Mouse (Mus musculus) gastrocnemius, adult 8-10 months (tissue): Measurements from ENCODE around the gene Cntrob. TPM values are rescaled to one million over a fixed set of nuclear protein-coding genes. Genes with fewer than 3 reads are reported as not detected.
A peak's percentile ranks its signal among the peaks of the same experiment; 100 is the strongest.

Source experiments
- DNase-seq, 2 experiments: peaks; one replicate each; pipeline ENCODE4 v3.0.0; 2022; ENCODE audit warnings: low spot score in 2 of 2
- total RNA-seq, 4 experiments: library from RNA; stranded (reverse); gene quantifications; 2 replicates each; pipeline ENCODE4 v1.2.4; 2022

Gene Cntrob
- total RNA-seq, 4 experiments from 2014 or later = 0.72 to 1.5 (median 0.88) TPM

DNA sequence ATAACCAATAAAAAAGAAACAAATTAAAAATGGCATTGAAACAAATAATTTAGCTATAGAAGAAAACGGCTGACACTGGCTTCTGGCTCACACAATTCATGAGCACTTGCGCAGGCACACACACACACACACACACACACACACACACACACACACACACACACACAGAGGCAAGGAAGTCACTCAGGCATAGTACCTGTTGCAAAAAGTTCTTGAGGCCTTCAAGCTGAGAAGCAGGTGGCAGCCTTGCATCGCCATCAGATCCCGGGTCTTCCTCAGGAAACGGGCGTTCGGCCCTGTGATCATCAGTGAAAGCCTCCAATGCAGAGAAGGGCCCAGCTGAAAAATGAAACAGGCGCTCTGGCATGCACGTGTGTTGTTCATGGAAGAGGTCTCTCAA lies 18.3 kb downstream of the Cntrob start:
- no peak for DNase-seq

GRCm38 (mm10) chr11:69302817-69303216 lies 20.8 kb downstream of the Cntrob start:
- DNase-seq = no peak

GRCm38 (mm10) chr11:69298231-69298630 lies 25.3 kb downstream of the Cntrob start:
- DNase-seq = no peak

DNA sequence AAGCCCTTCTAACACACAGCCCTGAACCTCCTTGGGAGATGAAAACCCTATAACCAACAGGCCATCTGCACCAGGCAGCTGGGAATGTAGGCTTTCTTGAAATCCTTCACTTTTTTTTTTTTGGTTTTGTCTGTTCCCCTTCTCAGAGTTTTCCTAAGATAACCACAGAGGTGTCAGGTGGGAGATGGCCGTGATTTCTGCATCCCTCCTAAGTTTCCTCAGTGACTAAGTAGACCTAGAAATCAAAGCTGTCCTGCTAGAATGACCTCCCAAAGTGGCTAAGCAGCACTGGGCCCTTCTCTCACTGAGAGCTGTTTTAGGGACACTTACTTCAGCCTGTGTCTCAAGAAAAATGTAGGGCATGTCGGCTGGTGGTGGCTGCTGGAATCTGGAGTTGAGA lies 25.8 kb downstream of the Cntrob start:
- no peak for DNase-seq

- DNase-seq = no peak
These were observed 28.3 kb downstream of the Cntrob start for GRCm38 (mm10) chr11:69295286-69295685.

DNA sequence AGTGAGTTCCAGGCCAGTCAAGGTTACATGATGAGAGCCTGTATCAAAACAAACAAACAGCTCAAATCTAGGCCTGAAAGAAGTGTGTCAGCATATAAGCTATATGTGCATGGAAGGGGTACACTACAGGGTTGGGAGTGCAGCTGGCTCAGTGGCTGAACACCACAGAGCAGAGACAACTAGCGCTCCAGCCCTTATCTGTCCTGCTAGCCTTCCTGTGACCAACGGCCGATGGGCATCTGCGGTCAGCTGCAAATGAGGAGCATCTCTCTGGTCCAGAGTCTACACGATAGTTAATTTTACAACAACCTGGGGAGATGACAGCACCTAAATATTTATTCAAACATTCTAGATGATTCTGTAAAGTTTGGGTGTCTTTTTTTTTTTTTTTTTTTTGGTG lies 32.5 kb downstream of the Cntrob start:
- no peak for DNase-seq

DNA sequence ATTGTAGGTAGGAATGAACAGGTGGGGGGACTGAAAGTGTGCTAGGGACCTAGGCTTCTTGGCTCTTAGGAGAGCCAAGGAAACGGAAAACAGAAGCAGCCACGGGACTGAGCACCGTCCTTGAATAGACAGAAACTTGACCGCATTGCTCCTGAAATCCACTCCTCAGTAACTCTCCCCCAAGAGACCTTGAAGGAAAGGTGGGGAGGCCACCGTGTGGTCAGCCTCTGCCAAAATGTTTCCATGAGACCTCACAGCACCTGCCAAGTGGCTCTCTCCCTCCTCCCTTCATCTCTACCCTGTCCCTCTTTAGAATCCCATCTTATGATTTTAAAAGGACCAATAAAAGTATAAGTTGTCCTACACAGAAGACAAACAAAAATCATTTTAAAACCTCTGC lies 46.3 kb downstream of the Cntrob start:
- DNase-seq = no peak

DNA sequence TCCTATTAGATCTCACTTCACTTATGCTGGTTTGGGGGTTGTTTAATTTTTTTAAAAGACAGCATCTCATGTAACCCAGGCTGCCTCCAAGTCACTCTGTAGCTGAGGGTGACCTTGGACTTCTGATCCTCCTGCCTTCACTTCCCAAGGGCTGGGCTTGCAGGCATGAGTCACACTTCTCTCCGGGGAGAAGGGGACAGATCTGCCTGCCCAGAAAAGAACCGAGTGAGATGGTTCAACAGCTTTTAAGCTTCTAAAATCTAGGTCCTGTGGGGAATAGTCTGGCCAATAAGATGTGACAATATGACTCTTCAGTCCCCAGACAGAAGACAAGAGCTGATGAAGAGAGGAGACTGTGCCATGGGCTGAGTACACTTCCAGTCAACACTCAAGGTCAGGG lies 47.5 kb downstream of the Cntrob start:
- no peak for DNase-seq

DNA sequence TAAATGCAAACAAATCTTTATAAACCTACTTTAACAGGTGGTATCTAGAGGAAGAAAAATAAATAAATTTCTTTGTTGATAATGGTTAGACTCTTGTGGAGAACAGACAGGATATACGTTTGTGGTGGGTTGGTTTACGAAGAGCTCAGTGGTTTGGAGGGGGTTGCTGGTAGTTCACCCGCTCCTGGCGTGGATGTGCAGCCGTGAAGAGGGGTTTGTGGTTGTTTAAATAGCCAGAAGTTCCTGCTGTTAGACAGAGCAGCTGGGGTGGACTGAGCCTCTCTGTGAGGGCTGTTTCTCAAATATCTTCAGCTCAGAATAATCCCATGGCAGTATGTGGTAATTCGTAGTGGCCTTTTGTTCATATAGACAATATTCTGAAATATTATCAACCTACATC lies 47.9 kb downstream of the Cntrob start:
- no peak for DNase-seq

DNA sequence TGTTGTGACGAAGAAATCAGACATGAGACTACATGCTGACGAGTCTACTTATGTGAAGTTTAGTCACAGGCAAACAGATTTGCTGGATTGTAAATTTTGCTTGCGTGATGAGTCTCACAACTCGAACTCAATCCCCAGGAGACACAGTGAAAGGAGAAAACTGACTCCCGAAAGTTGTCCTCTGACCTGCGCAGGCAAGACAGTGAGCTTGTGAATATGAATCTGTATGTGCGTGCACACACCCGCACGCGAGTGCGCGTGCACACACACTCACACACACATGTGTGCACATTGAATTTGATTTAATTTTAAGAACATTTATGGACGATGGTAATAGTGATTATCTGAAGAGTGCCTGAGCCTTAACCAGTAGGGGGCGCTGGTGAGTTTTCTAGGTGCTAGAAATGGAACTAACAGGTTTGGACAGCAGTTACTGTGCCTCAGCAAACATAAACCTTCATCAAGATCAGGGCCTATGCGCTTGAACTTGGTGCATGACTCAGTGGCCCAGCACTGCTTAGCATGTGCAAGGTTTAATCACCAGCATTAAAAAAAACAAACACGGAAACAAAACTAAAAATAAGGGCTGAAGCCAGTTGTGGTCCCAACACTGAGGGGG lies 51.3 kb downstream of the Cntrob start:
- peak; percentile 50 to 54 for DNase-seq

GRCm38 (mm10) chr11:69269575-69269974 lies 54.0 kb downstream of the Cntrob start:
- DNase-seq = peak; percentile 32 to 49

DNA sequence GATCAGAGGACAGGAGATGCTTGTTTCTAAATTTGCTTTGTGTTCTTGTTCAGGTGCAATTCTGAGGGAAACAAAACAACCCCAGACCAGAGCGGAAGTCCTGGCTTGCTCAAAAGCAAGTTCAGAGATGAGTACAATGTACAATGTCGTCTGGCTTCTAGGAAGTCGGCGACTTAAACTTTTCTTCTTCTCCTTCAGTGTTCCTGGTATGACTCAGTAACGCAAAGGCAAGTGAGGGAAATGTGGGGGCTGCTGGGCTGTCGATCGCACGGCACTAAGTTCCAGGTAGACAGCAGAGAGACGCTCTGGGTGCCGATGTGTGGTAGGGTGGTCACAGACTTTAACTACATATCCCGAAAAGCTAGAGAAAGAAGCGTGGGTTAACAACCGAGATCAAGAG lies 55.5 kb downstream of the Cntrob start:
- DNase-seq = no peak

DNA sequence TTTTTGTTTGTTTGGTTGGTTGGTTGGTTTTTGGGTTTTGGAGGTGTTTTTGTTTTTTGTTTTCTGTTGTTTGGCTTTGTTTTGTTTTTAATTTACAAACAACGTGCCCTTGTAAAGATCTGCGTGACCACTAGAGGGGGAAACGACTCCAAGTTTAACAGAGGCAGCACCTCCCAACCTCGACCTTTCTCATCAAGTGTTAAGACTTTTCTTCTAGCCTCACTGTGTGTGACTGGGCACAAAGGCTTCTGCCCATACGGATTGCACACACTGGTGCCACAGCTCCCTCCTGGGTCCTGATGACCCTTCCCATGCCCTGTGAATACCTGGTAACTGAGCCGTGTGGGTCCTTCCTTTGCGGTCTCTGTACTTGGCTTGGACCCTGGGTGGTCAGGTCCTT lies 56.2 kb downstream of the Cntrob start:
- DNase-seq = peak in 1 of 2 experiments; percentile 1

DNA sequence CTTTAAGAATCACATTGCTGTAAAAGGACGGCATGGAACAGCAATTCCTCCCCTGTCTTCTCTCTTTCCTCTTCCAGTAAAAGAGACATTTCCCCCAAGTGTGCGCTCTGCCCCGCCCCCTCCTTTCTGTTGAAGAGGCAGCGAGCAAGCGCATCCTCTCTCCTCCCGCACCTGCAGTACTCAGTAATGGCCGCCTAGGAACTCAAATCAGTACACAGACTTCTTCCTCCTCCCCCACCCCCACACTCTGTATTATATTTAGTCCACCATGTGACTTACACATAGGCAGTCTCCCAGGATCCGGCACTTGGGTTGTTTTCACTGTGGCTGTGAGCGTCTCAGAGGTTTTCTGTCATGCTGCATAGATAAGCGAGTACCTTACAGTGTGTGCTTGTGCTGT lies 57.3 kb downstream of the Cntrob start:
- peak; percentile 32 to 41 for DNase-seq

DNA sequence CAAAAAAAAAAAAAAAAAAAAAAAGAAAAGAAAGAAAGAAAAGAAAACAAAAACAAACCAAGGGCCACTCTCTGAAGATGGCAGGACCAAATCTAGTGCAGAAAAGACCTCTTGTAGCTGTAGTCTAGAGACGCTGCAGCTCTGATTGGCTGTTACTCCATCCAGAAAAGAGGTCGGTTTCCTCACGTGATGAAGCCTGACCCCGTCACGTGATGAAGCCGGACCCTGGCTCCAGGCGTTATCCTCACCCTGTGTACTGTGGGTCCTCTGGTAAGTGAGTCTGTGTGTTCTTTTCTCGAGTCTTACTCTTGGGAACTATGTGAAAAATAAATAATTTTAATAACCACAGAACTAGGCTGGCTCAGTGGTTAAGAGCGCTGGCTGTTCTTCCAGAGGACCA lies 58.2 kb downstream of the Cntrob start:
- DNase-seq = no peak

- no peak for DNase-seq
These were observed 59.3 kb downstream of the Cntrob start for GRCm38 (mm10) chr11:69264276-69264675.

DNA sequence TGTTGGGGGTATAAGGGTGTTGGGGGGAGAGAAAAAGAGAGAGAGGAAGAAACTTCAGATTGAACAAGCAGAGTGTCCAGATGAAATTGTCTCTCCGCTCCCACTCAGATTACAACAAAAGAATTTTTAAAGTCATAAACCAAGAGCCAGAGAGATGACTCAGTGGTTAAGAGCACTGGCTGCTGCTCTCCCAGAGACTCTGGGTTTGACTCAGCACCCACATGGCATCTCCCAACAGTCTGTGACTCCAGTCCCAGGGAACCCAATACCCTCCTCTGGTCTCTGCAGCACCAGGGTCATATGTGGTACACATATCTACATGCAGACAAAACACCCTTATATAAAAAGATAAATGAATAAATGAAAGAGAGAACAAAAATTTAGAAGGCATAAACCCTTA lies 63.5 kb downstream of the Cntrob start:
- no peak for DNase-seq

- no peak for DNase-seq
These were observed 65.3 kb downstream of the Cntrob start for GRCm38 (mm10) chr11:69258287-69258686.

GRCm38 (mm10) chr11:69257807-69258206 lies 65.8 kb downstream of the Cntrob start:
- DNase-seq = no peak

DNA sequence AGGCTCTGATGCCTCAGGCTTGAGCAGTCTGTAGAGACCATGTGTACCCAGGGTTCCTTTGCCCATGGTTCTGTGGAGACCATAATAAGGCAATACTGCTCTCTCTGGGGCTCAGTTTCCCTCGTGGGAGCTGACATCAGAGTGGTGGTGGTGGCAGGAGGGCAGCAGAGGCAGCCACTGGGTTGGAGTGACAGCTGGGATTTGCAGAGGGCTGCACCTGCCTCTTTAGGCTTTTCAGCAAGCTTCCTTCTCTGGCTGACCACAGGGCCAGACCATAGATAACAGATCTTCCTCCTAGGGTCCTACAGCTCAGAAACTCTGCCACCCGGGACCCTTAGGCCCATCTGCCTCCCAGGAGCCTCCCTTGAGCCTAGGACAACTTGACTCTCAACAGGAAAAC lies 66.5 kb downstream of the Cntrob start:
- no peak for DNase-seq

DNA sequence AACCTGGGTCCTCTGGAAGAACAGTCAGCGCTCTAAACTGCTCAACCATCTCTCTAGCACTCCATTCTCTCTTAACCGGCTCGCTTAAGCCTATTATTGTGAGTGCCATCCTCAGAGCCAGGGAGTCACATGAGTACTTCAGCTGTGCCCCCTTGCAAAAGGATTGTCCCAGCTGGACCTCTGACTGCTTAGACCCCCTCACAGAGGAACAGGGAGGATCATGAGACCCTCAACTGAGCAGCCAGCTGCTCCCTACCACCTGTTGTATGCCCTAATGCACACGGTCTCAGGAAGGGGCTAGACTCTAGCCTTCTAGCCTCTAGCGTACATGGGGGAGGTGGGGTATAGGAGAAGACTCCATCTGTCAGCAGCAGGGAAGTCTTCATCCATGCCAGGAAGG lies 68.8 kb downstream of the Cntrob start:
- no peak for DNase-seq

GRCm38 (mm10) chr11:69253131-69253530 lies 70.4 kb downstream of the Cntrob start:
- DNase-seq = no peak

DNA sequence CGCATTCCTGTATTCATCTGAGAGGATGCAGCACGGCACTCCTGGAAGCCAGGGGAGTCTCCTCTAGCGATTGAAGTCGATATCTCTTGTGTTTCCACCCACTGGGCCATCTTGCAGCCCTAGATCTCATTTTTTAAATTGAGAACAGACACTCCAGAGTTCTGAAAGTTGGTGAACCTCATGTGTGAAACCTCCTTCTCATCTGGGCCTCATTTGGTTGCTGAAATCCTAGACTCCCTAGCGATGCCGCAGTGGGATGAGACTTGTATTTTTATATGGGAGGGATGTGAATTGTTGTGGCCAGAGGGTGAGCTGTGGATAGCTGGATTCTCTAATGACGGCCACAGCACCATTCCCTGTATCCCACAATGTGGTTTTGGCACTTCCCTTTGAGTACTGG lies 71.6 kb downstream of the Cntrob start:
- no peak for DNase-seq
